Mouse (Mus musculus) ES-Bruce4 (cell line): ENCODE data around the gene Ipo5. TPM values are rescaled to one million over a fixed set of nuclear protein-coding genes. Genes with fewer than 3 reads are reported as not detected.

Source experiments
- H3K27ac ChIP-seq: 2 replicates; pipeline ENCODE4 v1.5.1; 2012; ENCODE audit warnings: low read length, inconsistent platforms; ENCODE audit not compliant: insufficient read depth
- H3K27me3 ChIP-seq: 2 replicates; pipeline ENCODE4 v1.6.1; 2012; ENCODE audit warnings: mild to moderate bottlenecking, low read length, inconsistent platforms; ENCODE audit not compliant: control insufficient read depth, poor library complexity, insufficient read depth, severe bottlenecking
- H3K36me3 ChIP-seq: 2 replicates; pipeline ENCODE4 v1.6.1; 2012; ENCODE audit warnings: inconsistent platforms, mild to moderate bottlenecking, low read length, moderate library complexity; ENCODE audit not compliant: control insufficient read depth, poor library complexity, insufficient read depth, severe bottlenecking
- H3K4me1 ChIP-seq: one replicate; pipeline ENCODE4 v1.8.1; 2011; ENCODE audit warnings: low read length; ENCODE audit not compliant: control insufficient read depth, insufficient read depth
- H3K4me3 ChIP-seq: 2 replicates; pipeline ENCODE4 v1.5.1; 2011; ENCODE audit warnings: low read depth, mild to moderate bottlenecking, low read length
- H3K9ac ChIP-seq: 2 replicates; pipeline ENCODE4 v1.6.1; 2012; ENCODE audit warnings: low read depth, mild to moderate bottlenecking, inconsistent platforms; ENCODE audit not compliant: poor library complexity, severe bottlenecking
- H3K9me3 ChIP-seq: replicated peaks from 2 replicates; pipeline ENCODE4 v1.6.1; 2012; ENCODE audit warnings: mild to moderate bottlenecking, low read length, inconsistent platforms; ENCODE audit not compliant: control insufficient read depth, poor library complexity, insufficient read depth, severe bottlenecking
- CTCF ChIP-seq: IDR thresholded peaks from one replicate; pipeline ENCODE4 v1.8.1; 2011; ENCODE audit warnings: low read depth, low read length
- EP300 ChIP-seq: IDR thresholded peaks from 2 replicates; pipeline ENCODE4 v1.6.1; 2011; ENCODE audit warnings: low read depth, low read length; ENCODE audit not compliant: insufficient read depth
- POLR2A ChIP-seq: IDR thresholded peaks from one replicate; pipeline ENCODE4 v1.8.1; 2011; ENCODE audit warnings: low read length; ENCODE audit not compliant: insufficient read depth
- polyA plus RNA-seq: library from polyadenylated mRNA; stranded (reverse); fragments of >200 nt; gene quantifications from 2 replicates; pipeline ENCODE4 v1.2.4, GENCODE M21; 2011; ENCODE audit warnings: low read depth; ENCODE audit not compliant: missing spikeins, insufficient read depth, insufficient read length

Gene Ipo5
- polyA plus RNA-seq, 1 experiment: 468 TPM

DNA sequence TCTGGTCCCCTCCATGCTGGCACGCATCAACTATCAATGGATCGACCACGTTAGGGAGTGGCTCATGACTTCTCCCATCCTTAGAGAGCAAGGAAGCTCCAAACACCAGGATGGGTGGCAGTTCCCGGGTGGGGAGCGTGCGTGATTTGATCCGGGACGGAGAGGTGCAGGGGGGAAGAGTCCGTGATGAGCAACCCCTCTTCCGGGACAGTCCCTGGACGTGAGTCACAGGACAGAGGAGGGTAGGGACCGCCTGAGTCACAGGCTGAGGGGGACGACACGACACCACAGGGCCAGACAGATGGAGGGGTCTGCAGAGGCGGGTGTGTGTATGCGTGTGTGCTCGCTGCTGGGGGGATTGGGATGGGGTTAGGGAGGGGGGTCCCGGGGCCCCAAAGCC lies 704 bp upstream of the Ipo5 start:
- no peak for TF ChIP-seq EP300
- no peak for TF ChIP-seq POLR2A
- no peak for TF ChIP-seq CTCF
- Histone ChIP-seq H3K9me3 (no peaks in the 10 kb centered on the region), H3K9ac (peak overlapping the region; percentile 84), H3K4me3 (peak overlapping the region; percentile 84), H3K4me1 (peaks cover 2% of the 10 kb centered on the region), H3K27me3 (no peaks in the 10 kb centered on the region), H3K36me3 (peaks cover 7% of the 10 kb centered on the region), H3K27ac (peak overlapping the region; percentile 62)

DNA sequence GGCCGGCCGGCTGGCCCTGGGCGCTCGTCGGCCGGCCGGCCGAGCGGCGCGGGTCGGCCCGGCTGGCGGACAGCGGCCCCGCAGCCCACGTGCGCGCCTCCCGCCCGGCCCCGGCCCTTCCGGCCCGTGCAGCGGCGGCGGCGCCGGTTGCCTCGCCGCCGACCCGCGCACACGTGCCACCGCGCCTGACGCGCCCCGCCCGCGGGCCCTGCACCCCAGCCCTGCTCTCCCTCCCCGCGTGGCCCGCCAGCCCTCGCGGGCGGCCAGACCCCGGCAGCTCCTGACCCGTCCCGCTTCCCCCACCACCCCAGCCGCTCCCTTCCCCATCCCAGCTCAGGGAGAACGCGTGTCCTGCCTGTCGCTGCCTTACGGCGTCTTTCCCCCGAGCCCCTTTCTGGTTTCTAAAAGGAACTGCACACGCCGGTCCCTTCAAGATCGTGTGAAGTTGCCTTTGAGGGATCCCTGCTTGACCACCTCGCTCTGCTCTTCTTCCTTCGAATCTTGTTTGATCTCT lies 421 bp downstream of the Ipo5 start:
- Histone ChIP-seq H3K4me3 (peak overlapping the region; percentile 91), H3K27ac (peak overlapping the region; percentile 22), H3K36me3 (peaks cover 16% of the 10 kb centered on the region), H3K9me3 (no peaks in the 10 kb centered on the region), H3K9ac (peak overlapping the region; percentile 100), H3K27me3 (no peaks in the 10 kb centered on the region), H3K4me1 (peaks cover 2% of the 10 kb centered on the region)
- TF ChIP-seq POLR2A (no peak), EP300 (no peak), CTCF (no peak)

DNA sequence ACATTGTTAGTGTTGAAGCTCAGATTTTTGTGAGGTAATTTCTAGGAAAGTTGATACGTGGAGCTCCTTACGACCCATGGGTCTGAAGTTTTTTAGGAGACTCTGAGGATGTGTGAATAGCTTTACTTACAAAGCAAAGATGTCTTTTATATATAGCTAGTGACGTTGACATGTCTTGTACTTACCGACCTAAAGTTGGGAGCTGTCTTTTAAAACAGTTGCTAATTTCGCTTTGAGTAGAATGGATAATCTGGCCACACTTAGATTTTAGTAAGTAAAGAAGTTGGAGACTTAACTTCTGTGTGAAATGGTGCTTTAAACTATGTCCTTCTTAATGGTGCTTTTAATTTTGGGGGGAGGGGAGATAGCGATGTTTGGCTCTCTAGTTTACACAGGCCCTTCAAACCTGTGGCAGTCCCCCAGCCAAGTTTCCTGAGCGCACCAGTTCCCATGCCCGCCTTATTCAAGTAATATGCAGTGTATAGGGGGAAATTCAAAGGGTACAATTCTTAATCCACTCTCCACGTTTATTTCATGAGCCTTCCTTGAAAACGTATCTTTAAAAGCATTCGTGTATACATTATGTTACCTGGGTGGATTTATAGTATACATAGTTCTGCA lies 1.2 kb downstream of the Ipo5 start:
- peak overlapping the region; percentile 100 for H3K9ac ChIP-seq
- no peaks in the 10 kb centered on the region for H3K27me3 ChIP-seq
- no peak overlapping the region for H3K27ac ChIP-seq
- H3K36me3 ChIP-seq: peaks cover 23% of the 10 kb centered on the region
- H3K9me3 ChIP-seq: no peaks in the 10 kb centered on the region
- no peak for TF ChIP-seq POLR2A
- TF ChIP-seq CTCF: no peak
- no peak for TF ChIP-seq EP300
- H3K4me1 ChIP-seq: peaks cover 2% of the 10 kb centered on the region
- H3K4me3 ChIP-seq: peak overlapping the region; percentile 91

DNA sequence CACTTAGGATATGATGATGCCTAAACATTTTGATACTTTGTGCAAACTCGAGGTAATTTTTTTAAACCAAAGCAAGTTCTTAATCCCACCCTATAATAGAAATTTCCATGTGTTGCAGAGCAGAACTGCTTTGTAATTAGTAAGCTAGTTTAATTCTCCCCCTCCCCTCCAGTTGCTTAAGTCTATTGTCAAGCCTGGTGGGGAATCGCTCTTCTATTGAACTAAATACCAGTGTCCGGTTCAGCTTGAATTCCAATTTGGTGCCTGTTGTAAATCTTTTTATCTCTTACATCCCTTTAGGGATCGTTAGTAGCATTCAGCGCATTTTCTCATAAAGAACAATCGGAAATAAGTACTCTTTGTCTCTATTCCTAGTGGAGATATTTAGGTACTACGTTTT lies 1.9 kb downstream of the Ipo5 start:
- H3K4me3 ChIP-seq: no peak overlapping the region
- H3K9ac ChIP-seq: peak overlapping the region; percentile 100
- H3K4me1 ChIP-seq: peaks cover 2% of the 10 kb centered on the region
- no peaks in the 10 kb centered on the region for H3K27me3 ChIP-seq
- H3K27ac ChIP-seq: no peak overlapping the region
- H3K9me3 ChIP-seq: no peaks in the 10 kb centered on the region
- TF ChIP-seq CTCF (no peak), POLR2A (no peak), EP300 (no peak)
- peaks cover 29% of the 10 kb centered on the region for H3K36me3 ChIP-seq

DNA sequence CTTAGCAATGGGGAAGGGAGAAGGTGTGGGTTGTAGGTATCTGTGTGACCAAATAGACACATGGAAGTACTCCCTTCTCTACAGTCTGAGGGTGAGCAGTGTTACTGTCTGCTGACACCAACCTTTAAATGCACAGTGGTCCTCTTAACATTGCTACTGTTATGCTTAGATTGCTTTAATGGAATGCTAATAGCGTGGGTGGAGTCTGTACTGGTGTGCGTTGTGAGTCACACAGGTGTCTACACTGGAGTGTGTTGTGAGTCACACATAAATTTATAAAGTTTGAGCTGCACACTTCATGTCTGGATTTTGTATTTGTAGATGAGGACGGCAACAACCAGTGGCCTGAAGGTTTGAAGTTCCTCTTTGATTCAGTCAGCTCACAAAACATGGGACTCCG lies 10.8 kb downstream of the Ipo5 start:
- peaks cover 97% of the 10 kb centered on the region for H3K36me3 ChIP-seq
- TF ChIP-seq EP300: no peak
- no peak for TF ChIP-seq CTCF
- TF ChIP-seq POLR2A: no peak
- H3K27ac ChIP-seq: no peak overlapping the region
- no peak overlapping the region for H3K4me3 ChIP-seq
- peaks cover 2% of the 10 kb centered on the region for H3K4me1 ChIP-seq
- H3K9me3 ChIP-seq: no peaks in the 10 kb centered on the region
- no peak overlapping the region for H3K9ac ChIP-seq
- no peaks in the 10 kb centered on the region for H3K27me3 ChIP-seq

DNA sequence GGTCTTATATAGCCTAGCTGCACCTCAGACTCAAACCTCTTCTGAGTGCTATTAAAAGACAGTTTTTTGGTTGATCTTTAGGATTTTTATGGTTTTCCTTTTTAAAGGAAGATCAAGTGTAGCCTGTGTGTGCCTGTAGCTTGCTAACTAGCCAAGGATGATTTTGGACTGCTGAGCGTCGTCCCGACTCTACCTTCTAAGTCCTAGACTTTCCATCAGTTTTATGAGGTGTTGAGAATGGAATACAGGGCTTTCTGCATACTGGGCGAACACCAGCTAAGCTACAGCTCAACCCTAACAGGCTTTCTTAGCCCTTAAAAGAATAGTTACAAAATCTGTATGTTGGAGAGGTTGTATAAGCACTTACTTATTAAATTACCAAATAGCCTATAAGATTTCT lies 13.0 kb downstream of the Ipo5 start:
- TF ChIP-seq POLR2A: no peak
- no peak for TF ChIP-seq EP300
- no peak for TF ChIP-seq CTCF
- H3K36me3 ChIP-seq: peaks cover 96% of the 10 kb centered on the region
- no peak overlapping the region for H3K4me3 ChIP-seq
- no peak overlapping the region for H3K9ac ChIP-seq
- H3K4me1 ChIP-seq: peaks cover 2% of the 10 kb centered on the region
- H3K9me3 ChIP-seq: no peaks in the 10 kb centered on the region
- H3K27me3 ChIP-seq: no peaks in the 10 kb centered on the region
- no peak overlapping the region for H3K27ac ChIP-seq
